Mouse (Mus musculus) mouse embryonic stem cell (cell line): ENCODE measurements around the gene Gm13288.
"Not testable (repeated sequence)": the region's sequence is repeated elsewhere in the genome, so short reads cannot be mapped to it uniquely, and the experiment has no call there.

Experiments
- in situ Hi-C, 2 experiments: fragments of 300-500 bp; cut with MboI; formaldehyde crosslinking; loops; 1 replicate in 1 of 2; 3 replicates in 1 of 2; pipeline ENCODE4 v1.14.3; 2019 to 2020; ENCODE audit warnings: low sequenced_read_pairs in 2 of 2, low pct_unique_long_range_greater_than_20kb in 1 of 2, mixed read lengths in 1 of 2; ENCODE audit not compliant: unreplicated experiment in 1 of 2

Gm13288 gene

DNA sequence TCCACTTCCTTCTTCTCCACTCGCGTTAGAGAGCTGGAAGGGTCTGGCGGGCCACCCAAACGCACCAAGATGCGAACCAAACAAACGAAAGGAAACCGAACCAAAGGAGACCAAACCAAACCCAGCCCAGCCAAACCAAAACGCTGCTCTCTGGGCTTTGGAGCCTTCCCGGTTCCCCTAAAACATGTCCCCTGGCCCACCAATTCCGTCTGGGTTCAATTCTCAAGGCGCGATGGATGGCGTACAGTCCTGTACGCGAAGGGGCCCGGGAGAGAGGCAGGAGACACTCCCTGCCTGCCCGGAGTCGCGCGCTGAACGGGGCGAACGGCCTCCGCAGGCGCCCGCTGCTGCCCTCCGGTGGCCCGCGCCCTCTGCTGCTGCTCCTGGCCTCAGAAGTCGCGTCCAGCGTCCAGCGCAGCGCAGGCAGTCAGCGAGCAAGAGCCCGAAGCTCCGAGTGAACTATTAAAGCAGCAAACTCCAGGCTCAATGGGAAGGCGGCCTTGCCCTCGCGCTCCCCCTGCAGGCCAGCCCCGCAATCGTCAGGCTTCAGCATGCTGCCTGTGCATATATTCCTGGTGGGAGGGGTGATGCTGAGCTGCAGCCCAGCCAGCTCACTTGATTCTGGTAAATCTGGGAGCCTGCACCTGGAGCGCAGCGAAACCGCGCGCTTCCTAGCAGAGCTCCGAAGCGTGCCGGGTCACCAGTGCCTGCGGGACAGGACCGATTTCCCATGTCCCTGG is 11.2 kb upstream of the Gm13288 start, which contains the start of gene Gm13275:
Gene Gm13275, plus strand, starts transcription at position 552 of the 740 bp plus-strand sequence.
- in situ Hi-C loops, result not testable (repeated sequence)

DNA sequence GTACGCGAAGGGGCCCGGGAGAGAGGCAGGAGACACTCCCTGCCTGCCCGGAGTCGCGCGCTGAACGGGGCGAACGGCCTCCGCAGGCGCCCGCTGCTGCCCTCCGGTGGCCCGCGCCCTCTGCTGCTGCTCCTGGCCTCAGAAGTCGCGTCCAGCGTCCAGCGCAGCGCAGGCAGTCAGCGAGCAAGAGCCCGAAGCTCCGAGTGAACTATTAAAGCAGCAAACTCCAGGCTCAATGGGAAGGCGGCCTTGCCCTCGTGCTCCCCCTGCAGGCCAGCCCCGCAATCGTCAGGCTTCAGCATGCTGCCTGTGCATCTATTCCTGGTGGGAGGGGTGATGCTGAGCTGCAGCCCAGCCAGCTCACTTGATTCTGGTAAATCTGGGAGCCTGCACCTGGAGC is 8.2 kb upstream of the Gm13288 start, which contains the start of gene Gm13279:
Gene Gm13279, plus strand, starts transcription at position 301 of the 400 bp plus-strand sequence.
- in situ Hi-C loops, result not testable (repeated sequence)

DNA sequence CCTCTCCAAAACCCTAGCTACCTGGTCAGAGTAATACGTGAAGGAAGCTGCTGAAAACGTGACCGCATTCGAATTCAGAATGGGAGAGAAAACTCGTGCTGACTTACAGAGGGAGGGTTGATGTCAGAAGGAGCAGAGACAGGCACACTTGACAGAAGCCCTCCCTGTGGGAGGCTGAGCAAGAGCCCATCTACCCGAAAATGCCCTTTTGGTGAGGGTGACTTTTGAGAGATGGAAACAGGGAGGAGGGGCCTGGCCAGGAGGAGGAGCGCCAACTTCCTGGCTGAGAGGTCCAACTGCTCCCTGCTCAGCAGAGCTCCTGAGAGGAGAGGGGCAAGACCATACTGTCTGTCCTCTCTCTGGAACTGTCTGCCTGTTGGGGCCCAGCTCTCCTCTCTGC is 6.0 kb upstream of the Gm13288 start, which contains the start of gene Gm13285:
Gene Gm13285, plus strand, starts transcription at position 301 of the 400 bp plus-strand sequence.
- in situ Hi-C loops, result not testable (repeated sequence)

DNA sequence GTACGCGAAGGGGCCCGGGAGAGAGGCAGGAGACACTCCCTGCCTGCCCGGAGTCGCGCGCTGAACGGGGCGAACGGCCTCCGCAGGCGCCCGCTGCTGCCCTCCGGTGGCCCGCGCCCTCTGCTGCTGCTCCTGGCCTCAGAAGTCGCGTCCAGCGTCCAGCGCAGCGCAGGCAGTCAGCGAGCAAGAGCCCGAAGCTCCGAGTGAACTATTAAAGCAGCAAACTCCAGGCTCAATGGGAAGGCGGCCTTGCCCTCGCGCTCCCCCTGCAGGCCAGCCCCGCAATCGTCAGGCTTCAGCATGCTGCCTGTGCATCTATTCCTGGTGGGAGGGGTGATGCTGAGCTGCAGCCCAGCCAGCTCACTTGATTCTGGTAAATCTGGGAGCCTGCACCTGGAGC is 2.4 kb upstream of the Gm13288 start, which contains the start of gene Gm13287:
Gene Gm13287, plus strand, starts transcription at position 301 of the 400 bp plus-strand sequence.
- in situ Hi-C loops, result not testable (repeated sequence)

DNA sequence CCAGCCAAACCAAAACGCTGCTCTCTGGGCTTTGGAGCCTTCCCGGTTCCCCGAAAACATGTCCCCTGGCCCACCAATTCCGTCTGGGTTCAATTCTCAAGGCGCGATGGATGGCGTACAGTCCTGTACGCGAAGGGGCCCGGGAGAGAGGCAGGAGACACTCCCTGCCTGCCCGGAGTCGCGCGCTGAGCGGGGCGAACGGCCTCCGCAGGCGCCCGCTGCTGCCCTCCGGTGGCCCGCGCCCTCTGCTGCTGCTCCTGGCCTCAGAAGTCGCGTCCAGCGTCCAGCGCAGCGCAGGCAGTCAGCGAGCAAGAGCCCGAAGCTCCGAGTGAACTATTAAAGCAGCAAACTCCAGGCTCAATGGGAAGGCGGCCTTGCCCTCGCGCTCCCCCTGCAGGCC is 430 bp downstream of the Gm13288 start:
- in situ Hi-C loops, result not testable (repeated sequence)

DNA sequence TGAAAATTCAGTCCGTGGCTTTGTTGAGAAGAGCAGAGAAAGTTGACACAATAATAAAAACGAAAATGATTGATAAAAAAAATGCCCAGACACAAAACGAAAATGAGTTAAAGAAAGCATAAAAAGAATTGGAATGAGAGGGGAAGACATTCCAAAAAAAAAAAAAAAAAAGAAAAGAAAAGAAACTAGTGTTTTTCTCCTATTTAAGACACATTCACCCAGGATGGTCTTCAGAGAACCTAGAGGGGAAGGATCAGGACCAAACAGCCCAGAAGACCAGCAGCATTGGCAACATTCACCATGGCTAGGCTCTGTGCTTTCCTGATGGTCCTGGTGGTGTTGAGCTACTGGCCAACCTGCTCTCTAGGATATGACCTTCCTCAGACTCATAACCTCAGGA is 10.6 kb downstream of the Gm13288 start, which contains the start of gene Ifna7:
Gene Ifna7, plus strand, starts transcription at position 301 of the 400 bp plus-strand sequence.
- in situ Hi-C loops, result loop anchor here in 1 of 2 experiments (10.0 kb wide), 1 partner anchor 131 kb away; the partner anchor contains the start of gene Ifna2

DNA sequence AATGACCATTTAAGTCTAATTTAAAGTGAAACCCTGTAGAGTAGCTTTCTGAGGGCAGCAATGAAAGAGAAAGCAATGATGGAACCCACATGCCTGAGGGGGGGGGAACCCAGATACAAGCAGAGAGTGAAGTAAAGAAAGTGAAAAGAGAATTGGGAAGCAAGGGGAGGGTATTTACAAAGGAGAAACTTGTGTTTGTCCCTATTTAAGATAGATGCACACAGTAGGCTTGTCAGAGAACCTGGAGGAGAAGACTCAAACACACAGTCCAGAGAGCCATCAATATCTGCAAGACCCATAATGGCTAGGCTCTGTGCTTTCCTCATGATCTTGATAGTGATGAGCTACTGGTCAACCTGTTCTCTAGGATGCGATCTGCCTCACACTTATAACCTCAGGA is 14.3 kb downstream of the Gm13288 start, which contains the start of gene Ifna11:
Gene Ifna11, plus strand, starts transcription at position 301 of the 400 bp plus-strand sequence.
- in situ Hi-C loops, result loop anchor here in 1 of 2 experiments (10.0 kb wide), 1 partner anchor 135 kb away; the partner anchor contains the start of gene Ifna2

DNA sequence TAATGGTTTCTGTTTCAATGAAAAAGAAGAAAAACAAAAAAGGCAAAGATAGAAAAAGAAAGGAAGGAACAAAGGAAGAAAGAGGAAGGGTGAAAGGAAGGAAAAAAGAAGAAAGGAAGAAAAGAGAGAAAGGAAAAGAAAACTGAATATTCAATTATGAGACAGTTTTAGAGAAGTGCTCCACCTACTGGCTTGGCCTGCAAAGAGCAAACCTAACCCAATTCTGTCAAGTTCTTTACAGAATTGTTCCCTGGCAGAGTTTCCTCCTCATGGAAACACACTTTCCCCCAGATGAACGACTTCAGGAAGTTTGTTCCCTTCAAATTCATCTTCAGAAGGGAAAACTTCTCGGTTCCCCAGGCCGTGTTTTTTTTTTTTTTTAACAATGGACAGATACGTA is 17.7 kb downstream of the Gm13288 start:
- in situ Hi-C loops, result no loop called here

DNA sequence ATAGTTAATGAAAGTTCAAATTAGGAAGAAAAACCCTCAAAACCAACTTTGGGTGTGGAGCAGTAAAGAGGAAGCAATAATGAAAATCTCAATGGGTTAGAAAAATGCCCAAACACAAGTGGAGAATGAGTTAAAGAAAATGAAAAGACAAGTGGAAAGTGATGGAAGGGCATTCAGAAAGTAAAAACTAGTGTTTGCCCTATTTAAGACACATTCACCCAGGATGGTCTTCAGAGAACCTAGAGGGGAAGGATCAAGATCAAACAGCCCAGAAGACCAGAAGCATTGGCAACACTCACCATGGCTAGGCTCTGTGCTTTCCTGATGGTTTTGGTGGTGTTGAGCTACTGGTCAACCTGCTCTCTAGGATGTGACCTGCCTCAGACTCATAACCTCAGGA is 21.8 kb downstream of the Gm13288 start, which contains the start of gene Ifna6:
Gene Ifna6, plus strand, starts transcription at position 301 of the 400 bp plus-strand sequence.
- in situ Hi-C loops, result not testable (repeated sequence)

DNA sequence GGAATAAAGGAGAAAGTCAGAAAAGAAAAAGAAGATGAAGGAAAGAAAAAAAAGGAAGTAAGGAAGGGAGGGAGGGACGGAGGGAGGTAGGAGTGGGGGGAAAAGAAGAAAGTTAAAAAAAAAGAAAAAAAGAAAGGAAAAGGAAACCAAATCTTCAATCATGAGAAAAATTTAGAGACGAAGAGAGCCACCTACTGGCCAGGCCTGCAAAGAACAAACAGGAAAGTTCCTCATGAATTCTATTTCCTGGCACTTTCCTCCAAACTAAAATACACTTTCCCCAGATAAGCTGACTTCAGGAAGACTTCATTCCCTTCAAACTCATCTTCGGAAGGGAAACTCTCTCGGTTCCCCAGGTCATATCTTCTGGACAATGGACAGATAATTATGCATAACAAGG is 25.2 kb downstream of the Gm13288 start:
- in situ Hi-C loops, result no loop called here

DNA sequence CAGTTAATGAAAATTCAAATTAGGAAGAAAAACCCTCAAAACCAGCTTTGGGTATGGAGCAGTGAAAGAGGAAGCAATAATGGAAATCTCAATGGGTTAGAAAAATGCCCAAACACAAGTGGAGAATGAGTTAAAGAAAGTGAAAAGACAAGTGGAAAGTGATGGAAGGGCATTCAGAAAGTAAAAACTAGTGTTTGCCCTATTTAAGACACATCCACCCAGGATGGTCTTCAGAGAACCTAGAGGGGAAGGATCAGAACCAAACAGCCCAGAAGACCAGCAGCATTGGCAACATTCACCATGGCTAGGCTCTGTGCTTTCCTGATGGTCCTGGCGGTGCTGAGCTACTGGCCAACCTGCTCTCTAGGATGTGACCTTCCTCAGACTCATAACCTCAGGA is 29.9 kb downstream of the Gm13288 start, which contains the start of gene Ifna5:
Gene Ifna5, plus strand, starts transcription at position 301 of the 400 bp plus-strand sequence.
- in situ Hi-C loops, result not testable (repeated sequence)

DNA sequence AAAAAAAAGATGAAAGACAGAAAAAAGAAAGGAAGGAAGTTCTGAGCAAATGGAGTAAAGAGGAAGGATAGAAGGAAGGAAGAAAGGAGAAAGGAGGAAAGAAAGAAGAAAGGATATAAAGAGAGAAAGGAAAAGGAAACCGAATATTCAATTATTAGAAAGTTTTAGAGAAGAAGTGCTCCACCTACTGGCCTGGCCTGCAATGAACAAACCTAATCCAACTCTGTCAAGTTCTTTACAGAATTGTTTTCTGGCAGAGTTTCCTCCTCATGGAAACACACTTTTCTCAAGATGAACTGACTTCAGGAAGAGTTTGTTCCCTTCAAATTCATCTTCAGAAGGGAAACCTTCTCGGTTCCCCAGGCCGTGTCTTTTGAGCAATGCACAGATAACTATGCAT is 33.5 kb downstream of the Gm13288 start:
- in situ Hi-C loops, result no loop called here

DNA sequence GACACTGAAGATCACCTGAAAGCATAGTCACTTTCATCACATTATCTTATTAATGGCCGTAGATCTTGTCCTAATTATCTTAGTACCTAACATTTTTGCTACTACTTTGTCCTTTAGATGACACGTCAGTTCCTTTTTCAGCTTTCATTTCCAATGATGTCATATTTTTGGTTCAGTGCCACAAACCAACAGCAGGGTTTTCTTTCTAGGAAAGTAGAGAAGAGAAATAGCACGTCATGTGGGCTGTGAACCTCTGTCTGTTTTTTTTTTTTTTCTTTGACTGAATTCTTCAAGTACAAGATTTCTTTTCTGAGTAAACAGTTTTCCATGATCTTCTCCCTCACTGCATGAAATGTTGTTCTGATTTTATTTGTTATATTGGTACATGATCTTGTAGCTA is 34.7 kb downstream of the Gm13288 start:
- in situ Hi-C loops, result no loop called here

DNA sequence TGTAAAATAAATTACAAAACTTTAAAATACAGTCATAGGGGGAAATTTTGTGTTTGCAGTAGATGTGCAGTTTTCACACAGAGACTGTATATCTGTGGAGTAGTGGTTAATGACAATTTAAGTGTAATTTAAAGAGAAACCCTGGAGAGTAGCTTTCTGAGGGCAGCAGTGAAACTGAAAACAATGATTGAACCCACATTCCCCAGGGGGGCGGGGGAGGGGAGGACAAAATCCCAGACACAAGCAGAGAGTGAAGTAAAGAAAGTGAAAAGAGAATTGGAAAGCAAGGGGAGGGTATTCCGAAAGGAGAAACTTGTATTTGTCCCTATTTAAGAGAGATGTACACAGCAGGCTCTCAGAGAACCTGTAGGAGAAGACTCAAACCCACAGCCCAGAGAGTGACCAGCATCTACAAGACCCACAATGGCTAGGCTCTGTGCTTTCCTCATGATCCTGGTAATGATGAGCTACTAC is 36.1 kb downstream of the Gm13288 start, which contains the start of gene Ifna4:
Gene Ifna4, plus strand, starts transcription at position 424 of the 474 bp plus-strand sequence.
- in situ Hi-C loops, result no loop called here

DNA sequence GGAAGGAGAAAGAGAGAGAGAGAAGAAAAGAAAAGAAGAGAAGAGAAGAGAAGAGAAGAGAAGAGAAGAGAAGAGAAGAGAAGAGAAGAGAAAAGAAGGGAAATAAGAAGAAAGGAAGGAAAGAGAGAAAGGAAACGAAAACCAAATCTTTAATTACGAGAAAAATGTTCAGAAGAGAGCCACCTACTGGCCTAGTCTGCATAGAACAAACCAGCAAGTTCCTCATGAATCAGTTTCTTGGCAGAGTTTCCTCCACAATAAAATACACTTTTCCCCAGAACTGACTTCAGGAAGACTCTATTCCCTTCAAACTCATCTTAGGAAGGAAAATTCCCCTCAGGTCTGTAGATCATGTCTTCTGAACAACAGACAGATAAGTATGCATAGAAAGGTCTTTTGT is 40.0 kb downstream of the Gm13288 start:
- in situ Hi-C loops, result no loop called here

DNA sequence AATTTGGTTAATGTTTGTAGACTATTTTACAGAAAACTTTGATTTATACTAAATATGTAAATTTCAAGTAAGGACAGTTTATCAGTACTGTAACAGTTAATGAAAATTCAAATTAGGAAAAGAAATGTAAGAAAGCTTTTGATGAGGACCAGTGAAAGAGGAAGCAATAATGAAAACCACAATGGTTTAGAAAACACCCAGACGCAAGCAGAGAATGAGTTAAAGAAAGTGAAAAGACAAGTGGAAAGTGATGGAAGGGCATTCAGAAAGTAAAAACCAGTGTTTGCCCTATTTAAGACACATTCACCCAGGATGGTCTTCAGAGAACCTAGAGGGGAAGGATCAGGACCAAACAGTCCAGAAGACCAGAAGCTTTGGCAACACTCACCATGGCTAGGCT is 44.4 kb downstream of the Gm13288 start, which contains the start of gene Ifna1:
Gene Ifna1, plus strand, starts transcription at position 390 of the 400 bp plus-strand sequence.
- in situ Hi-C loops, result no loop called here

DNA sequence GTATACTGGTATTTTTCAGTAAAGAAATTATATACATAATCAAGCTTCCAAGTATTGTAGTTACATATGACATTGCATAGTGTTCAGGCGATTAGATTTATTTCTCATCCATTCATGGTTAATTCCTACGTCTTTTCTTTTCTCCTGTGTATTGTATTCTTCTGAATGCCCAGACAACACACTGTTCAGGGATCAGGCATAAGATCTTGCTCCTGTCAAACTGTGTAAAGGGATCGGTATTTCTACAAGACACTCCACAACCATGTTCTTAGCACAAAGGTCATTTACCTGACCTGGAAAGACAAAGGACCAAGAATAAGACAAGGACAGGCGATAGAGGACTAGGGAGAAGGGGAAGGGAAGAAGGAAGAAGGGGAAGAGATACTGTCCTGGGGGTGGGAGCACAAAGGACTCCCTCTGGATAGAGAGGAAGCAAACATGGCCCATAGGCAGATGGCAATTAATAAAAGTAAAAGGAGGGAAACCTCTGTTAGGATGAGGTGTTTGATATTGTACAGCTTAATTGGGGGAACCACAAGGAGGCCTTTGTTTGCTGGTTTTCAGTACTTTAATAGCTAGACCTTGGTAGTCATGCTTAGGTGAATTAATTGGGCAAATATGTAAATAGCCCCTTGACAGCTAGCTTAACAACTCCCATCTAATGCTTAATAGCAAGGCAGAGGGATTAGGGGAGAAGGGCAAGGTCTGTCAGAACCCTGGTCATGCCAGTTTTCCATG is 45.9 kb downstream of the Gm13288 start:
- in situ Hi-C loops, result no loop called here
